Mouse (Mus musculus) lung, embryonic 14.5 days (tissue): ENCODE measurements around the gene Map3k7cl. TPM values are rescaled to one million over a fixed set of nuclear protein-coding genes. Genes with fewer than 3 reads are reported as not detected.

Experiments used
- ATAC-seq: fragments of 200-750 bp; cut with Nextera tagmentation; 2 replicates; pipeline ENCODE4 v1.8.0; 2017; ENCODE audit warnings: mild to moderate bottlenecking, moderate TSS enrichment, moderate library complexity; ENCODE audit not compliant: insufficient read depth
- DNase-seq: peaks from one replicate; pipeline ENCODE4 v3.0.0-alpha.2; 2015
- H3K27ac ChIP-seq: fragments of 300-500 bp; sonication (generic); 2 replicates; pipeline ENCODE4 v1.5.1; 2014; ENCODE audit warnings: low read depth, mild to moderate bottlenecking, moderate library complexity
- H3K27me3 ChIP-seq: fragments of 300-500 bp; sonication (generic); 2 replicates; pipeline ENCODE4 v1.6.1; 2014; ENCODE audit warnings: low read length, control low read depth; ENCODE audit not compliant: insufficient read depth
- H3K36me3 ChIP-seq: fragments of 300-500 bp; sonication (generic); 2 replicates; pipeline ENCODE4 v1.6.1; 2014; ENCODE audit warnings: control low read depth; ENCODE audit not compliant: insufficient read depth
- H3K4me1 ChIP-seq: fragments of 300-500 bp; sonication (generic); 2 replicates; pipeline ENCODE4 v1.6.1; 2014; ENCODE audit warnings: antibody characterized with exemption, control low read depth; ENCODE audit not compliant: insufficient read depth
- H3K4me2 ChIP-seq: fragments of 300-500 bp; sonication (generic); 2 replicates; pipeline ENCODE4 v1.6.1; 2014; ENCODE audit warnings: mild to moderate bottlenecking
- H3K4me3 ChIP-seq: fragments of 300-500 bp; sonication (generic); 2 replicates; pipeline ENCODE4 v1.5.1; 2014; ENCODE audit warnings: low read depth, low read length
- H3K9ac ChIP-seq: fragments of 300-500 bp; sonication (generic); 2 replicates; pipeline ENCODE4 v1.6.1; 2014
- H3K9me3 ChIP-seq: fragments of 300-500 bp; sonication (generic); 2 replicates; pipeline ENCODE4 v1.6.1; 2016; ENCODE audit warnings: low read depth, low read length, control low read depth
- CTCF ChIP-seq: IDR thresholded peaks from 2 replicates; pipeline ENCODE4 v1.5.1; 2016; ENCODE audit warnings: antibody characterized with exemption, low read depth
- WGBS: fragments of 180-500 bp; shearing (Covaris S2); extraction: QIAGEN DNeasy Blood & Tissue Kit; methylation state at CpG from one replicate; pipeline ENCODE4 v1.1.7; 2014; 5-methylcytosine and 5-hydroxymethylcytosine counted together
- polyA plus RNA-seq: library from polyadenylated mRNA; unstranded; fragments of >200 nt; fragmentation: Nextera tagmentation; extraction: Ambion mirVana; gene quantifications from 2 replicates; pipeline ENCODE4 v1.2.1, GENCODE M21; 2014

Map3k7cl gene
- polyA plus RNA-seq: 0.21 and 0.32 TPM in 2 replicates

GRCm38 (mm10) chr16:87552907-87553691 is at the start of gene Map3k7cl:
Gene Map3k7cl (plus strand): TSS chr16:87553330.
- H3K9ac ChIP-seq: no peak within 1 kb of the TSS
- no peak for TF ChIP-seq CTCF
- H3K27me3 ChIP-seq: no peaks in the 10 kb centered on the region
- peak within 1 kb of the TSS; percentile 18; the same call in 1 of the 2 replicates for H3K4me2 ChIP-seq
- peak; percentile 69 for ATAC-seq
- DNase-seq: peak; percentile 42
- no peaks in the 10 kb centered on the region for H3K9me3 ChIP-seq
- H3K27ac ChIP-seq: peak within 1 kb of the TSS; percentile 54; the same call in 1 of the 2 replicates
- no peaks in the 10 kb centered on the region for H3K4me1 ChIP-seq
- no peak within 1 kb of the TSS for H3K4me3 ChIP-seq
- WGBS: 57% methylated on average over 24 of the region's 24 CpGs
- no peaks in the 10 kb centered on the region for H3K36me3 ChIP-seq

GRCm38 (mm10) chr16:87511706-87512105 is 41.4 kb upstream of the Map3k7cl start:
- Histone ChIP-seq H3K36me3 (no peaks in the 10 kb centered on the region), H3K4me3 (no peak overlapping the region), H3K4me2 (no peak overlapping the region), H3K9me3 (no peaks in the 10 kb centered on the region), H3K4me1 (no peaks in the 10 kb centered on the region), H3K9ac (no peak overlapping the region), H3K27ac (no peak overlapping the region), H3K27me3 (no peaks in the 10 kb centered on the region)
- WGBS: 74% methylated on average over 5 of the region's 5 CpGs
- no peak for TF ChIP-seq CTCF
- ATAC-seq (no peak), DNase-seq (no peak)

- no peak overlapping the region for H3K9ac ChIP-seq
- H3K4me2 ChIP-seq: no peak overlapping the region
- WGBS: 89% methylated on average over 14 of the region's 14 CpGs
- H3K4me3 ChIP-seq: no peak overlapping the region
- no peaks in the 10 kb centered on the region for H3K9me3 ChIP-seq
- H3K27me3 ChIP-seq: no peaks in the 10 kb centered on the region
- no peak for DNase-seq
- no peak overlapping the region for H3K27ac ChIP-seq
- TF ChIP-seq CTCF: no peak
- no peak for ATAC-seq
- no peaks in the 10 kb centered on the region for H3K4me1 ChIP-seq
- H3K36me3 ChIP-seq: no peaks in the 10 kb centered on the region
Observed at GRCm38 (mm10) chr16:87512331-87512730, 40.8 kb upstream of the Map3k7cl start.

- Histone ChIP-seq H3K4me2 (no peak overlapping the region), H3K4me3 (no peak overlapping the region), H3K9me3 (no peaks in the 10 kb centered on the region), H3K27ac (no peak overlapping the region), H3K4me1 (no peaks in the 10 kb centered on the region), H3K27me3 (no peaks in the 10 kb centered on the region), H3K36me3 (no peaks in the 10 kb centered on the region), H3K9ac (no peak overlapping the region)
- ATAC-seq (no peak), DNase-seq (no peak)
- 66% methylated on average over 5 of the region's 5 CpGs for WGBS
- TF ChIP-seq CTCF: no peak
Observed at GRCm38 (mm10) chr16:87524228-87524627, 28.9 kb upstream of the Map3k7cl start.

GRCm38 (mm10) chr16:87527553-87528249 is 25.4 kb upstream of the Map3k7cl start:
- no peak for ATAC-seq
- TF ChIP-seq CTCF: no peak
- Histone ChIP-seq H3K36me3 (no peaks in the 10 kb centered on the region), H3K9me3 (no peaks in the 10 kb centered on the region), H3K9ac (no peak overlapping the region), H3K4me1 (no peaks in the 10 kb centered on the region), H3K4me3 (no peak overlapping the region), H3K27ac (no peak overlapping the region), H3K4me2 (no peak overlapping the region), H3K27me3 (no peaks in the 10 kb centered on the region)
- WGBS: 33% methylated on average over 8 of the region's 8 CpGs
- no peak for DNase-seq

- H3K36me3 ChIP-seq: no peaks in the 10 kb centered on the region
- H3K27ac ChIP-seq: no peak overlapping the region
- no peaks in the 10 kb centered on the region for H3K9me3 ChIP-seq
- DNase-seq: no peak
- H3K4me2 ChIP-seq: no peak overlapping the region
- WGBS: 52% methylated on average over 10 of the region's 10 CpGs
- H3K4me3 ChIP-seq: no peak overlapping the region
- H3K27me3 ChIP-seq: no peaks in the 10 kb centered on the region
- TF ChIP-seq CTCF: no peak
- no peak overlapping the region for H3K9ac ChIP-seq
- no peak for ATAC-seq
- H3K4me1 ChIP-seq: no peaks in the 10 kb centered on the region
Observed at GRCm38 (mm10) chr16:87528755-87529154, 24.4 kb upstream of the Map3k7cl start.

GRCm38 (mm10) chr16:87548348-87548747 is 4.8 kb upstream of the Map3k7cl start:
- H3K4me2 ChIP-seq: no peak overlapping the region
- no peaks in the 10 kb centered on the region for H3K9me3 ChIP-seq
- H3K4me1 ChIP-seq: no peaks in the 10 kb centered on the region
- no peak overlapping the region for H3K4me3 ChIP-seq
- no peaks in the 10 kb centered on the region for H3K27me3 ChIP-seq
- ATAC-seq (no peak; the same call in 1 of the 2 replicates), DNase-seq (peak; percentile 26)
- no peaks in the 10 kb centered on the region for H3K36me3 ChIP-seq
- no peak overlapping the region for H3K27ac ChIP-seq
- H3K9ac ChIP-seq: no peak overlapping the region
- 58% methylated on average over 2 of the region's 2 CpGs for WGBS
- TF ChIP-seq CTCF: peak; percentile 44
